Mouse (Mus musculus): ENCODE results near the gene Prkd2. TPM values are rescaled to one million over a fixed set of nuclear protein-coding genes. Genes with fewer than 3 reads are reported as not detected.
A peak's percentile ranks its signal among the peaks of the same experiment; 100 is the strongest.

Prkd2 gene
- polyA plus RNA-seq, 1 experiment from 2014 or later = 12.6 TPM

DNA sequence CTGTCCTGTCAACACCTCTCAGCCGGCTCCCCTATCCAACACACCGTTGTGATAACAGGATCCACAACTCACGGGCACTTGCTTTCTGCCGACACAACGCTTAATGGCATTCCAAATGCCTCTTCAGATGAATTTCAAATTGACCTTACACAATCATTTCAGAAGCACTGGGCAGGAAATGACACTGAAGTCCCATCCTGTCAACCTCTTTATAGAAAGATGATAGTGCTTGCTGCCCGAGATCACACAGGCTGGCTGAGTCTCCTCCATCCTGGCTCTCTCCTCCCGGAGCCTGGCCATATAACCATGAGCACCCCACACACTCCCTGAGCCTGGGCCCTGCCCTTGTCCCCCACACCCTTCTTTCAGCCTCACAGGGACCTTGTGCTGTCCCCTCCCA lies 65.1 kb downstream of the Prkd2 start:
- no peak for DNase-seq (ENCODE audit: low spot score)
- WGBS = 83% methylated on average over 7 of the region's 7 CpGs
- H3K36me3 ChIP-seq = no peaks in the 10 kb centered on the region
- H3K9me3 ChIP-seq = no peaks in the 10 kb centered on the region
- peaks cover 54% of the 10 kb centered on the region for H3K4me1 ChIP-seq (replicated peaks)
- H3K4me3 ChIP-seq = no peak overlapping the region; the same call in 1 of the 2 replicates
- peaks cover 23% of the 10 kb centered on the region for H3K27me3 ChIP-seq (ENCODE audit: insufficient read depth, poor library complexity, severe bottlenecking)
- 0 out of 2 replicates have a peak overlapping the region, but pooled peaks have one; percentile 30 for H3K27ac ChIP-seq

DNA sequence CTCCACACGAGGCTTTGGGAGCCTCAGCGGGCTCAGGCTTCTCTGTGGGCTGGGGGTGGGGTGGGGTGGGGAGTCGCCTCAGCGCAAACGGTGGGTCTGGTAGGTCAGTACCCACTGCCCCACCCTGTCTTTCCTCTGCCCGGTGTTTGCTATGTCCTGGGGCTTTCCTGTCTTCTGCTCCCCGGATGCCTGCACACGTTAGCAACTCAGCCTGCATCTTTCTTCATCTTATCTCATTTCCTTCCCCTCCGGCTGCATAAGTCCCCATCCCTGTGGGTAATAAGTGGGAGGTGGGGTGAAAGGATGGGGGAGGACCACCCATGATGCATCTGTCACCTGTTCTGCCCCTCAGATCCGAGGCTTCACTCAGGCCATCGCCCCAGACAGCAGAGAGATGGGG lies 65.7 kb downstream of the Prkd2 start:
- Histone ChIP-seq H3K27me3 (ENCODE audit: insufficient read depth, poor library complexity, severe bottlenecking) (peaks cover 23% of the 10 kb centered on the region), H3K27ac (peak overlapping the region; percentile 30; the same call in 1 of the 2 replicates), H3K36me3 (no peaks in the 10 kb centered on the region), H3K9me3 (no peaks in the 10 kb centered on the region), H3K4me1 (replicated peaks) (peaks cover 54% of the 10 kb centered on the region), H3K4me3 (no peak overlapping the region; the same call in 1 of the 2 replicates)
- 59% methylated on average over 11 of the region's 11 CpGs for WGBS
- no peak for DNase-seq (ENCODE audit: low spot score)

DNA sequence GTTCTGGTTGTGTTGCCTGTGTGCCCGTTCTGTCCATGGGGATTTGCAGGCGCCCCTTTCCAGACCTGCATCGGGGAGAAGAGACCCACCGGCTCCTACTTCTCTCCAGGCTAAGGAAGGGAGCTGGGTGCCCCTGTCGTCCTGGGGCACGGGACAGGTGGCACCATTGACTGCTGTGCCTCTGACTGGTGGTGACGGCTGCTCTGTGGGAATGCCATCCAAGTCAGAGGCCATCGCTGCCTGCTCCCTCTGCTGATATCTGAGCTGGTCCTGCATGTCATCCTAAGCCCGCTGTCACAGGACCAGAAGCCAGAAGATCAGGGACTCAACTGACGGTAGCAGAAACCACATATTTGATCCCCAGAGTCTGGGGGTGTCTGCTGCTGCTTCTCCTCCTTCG lies 66.2 kb downstream of the Prkd2 start:
- Histone ChIP-seq H3K27ac (peak overlapping the region; percentile 30), H3K4me1 (replicated peaks) (peaks cover 49% of the 10 kb centered on the region), H3K4me3 (no peak overlapping the region), H3K9me3 (no peaks in the 10 kb centered on the region), H3K36me3 (peaks cover 3% of the 10 kb centered on the region; the same call in 1 of the 2 replicates), H3K27me3 (ENCODE audit: insufficient read depth, poor library complexity, severe bottlenecking) (peaks cover 22% of the 10 kb centered on the region)
- no peak for DNase-seq (ENCODE audit: low spot score)
- WGBS = 67% methylated on average over 11 of the region's 11 CpGs

DNA sequence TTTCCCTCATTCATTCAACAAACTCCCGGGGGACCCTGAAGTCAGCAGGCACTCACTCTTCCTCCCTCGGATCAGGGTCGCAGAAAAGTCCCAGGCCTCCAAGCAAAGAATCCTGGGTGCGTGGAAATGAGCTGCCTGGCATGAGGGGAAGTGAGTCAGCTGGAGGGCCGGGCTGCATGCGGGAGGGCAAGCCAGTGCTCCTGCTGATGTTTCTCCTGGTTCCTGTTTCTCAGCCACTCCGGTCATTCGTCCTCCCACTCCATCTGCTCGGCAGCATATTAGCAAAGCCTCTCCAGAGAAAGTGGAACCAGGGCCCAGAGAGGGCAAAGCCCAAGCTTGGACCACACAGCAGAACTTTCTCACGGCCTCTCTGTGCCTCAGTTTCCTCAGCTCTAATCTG lies 67.2 kb downstream of the Prkd2 start:
- Histone ChIP-seq H3K27ac (no peak overlapping the region), H3K4me1 (replicated peaks) (peaks cover 41% of the 10 kb centered on the region), H3K4me3 (no peak overlapping the region), H3K36me3 (peaks cover 13% of the 10 kb centered on the region), H3K27me3 (ENCODE audit: insufficient read depth, poor library complexity, severe bottlenecking) (peaks cover 18% of the 10 kb centered on the region), H3K9me3 (no peaks in the 10 kb centered on the region)
- DNase-seq (ENCODE audit: low spot score) = no peak
- 44% methylated on average over 10 of the region's 10 CpGs for WGBS

DNA sequence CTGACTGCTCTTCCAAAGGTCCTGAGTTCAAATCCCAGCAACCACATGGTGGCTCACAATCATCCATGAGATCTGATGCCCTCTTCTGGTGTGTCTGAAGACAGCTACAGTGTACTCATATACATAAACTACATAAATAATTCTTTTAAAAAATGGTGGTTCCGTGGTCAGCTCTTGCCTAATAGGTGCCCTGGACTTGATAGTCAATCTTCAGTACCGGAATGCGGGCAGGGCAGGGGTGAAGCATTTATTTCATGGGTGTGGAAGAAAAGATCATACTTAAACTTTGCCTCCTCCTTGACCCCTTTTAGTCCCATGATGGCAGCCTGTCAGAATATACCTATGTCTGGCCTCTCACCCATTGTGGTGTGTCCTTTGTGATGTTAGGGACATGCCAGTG lies 69.2 kb downstream of the Prkd2 start:
- Histone ChIP-seq H3K27me3 (ENCODE audit: insufficient read depth, poor library complexity, severe bottlenecking) (peaks cover 18% of the 10 kb centered on the region), H3K36me3 (peaks cover 33% of the 10 kb centered on the region), H3K9me3 (no peaks in the 10 kb centered on the region), H3K27ac (no peak overlapping the region), H3K4me3 (no peak overlapping the region), H3K4me1 (replicated peaks) (peaks cover 22% of the 10 kb centered on the region)
- WGBS = 90% methylated on average over 3 of the region's 3 CpGs
- no peak for DNase-seq (ENCODE audit: low spot score)

DNA sequence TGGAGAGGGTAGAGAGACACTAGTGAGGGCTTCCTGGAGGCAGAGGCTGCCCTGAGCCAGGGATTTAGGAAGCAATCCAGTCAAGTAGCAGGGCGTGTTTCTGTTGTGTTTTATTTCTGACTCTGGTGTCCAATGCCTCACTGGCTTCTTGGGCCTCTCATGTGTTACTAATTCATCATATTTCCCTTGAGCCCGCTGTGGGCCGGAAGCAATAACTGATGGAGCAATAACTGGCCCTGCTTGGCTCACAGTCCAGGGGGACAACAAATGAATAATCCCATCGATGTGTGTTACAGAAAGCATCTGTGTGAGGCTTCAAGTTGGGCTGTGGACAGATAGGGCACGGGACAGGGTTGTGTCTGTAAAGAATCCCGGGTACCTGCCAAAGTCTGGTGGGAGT lies 69.7 kb downstream of the Prkd2 start:
- DNase-seq (ENCODE audit: low spot score) = no peak
- H3K9me3 ChIP-seq = no peaks in the 10 kb centered on the region
- H3K27ac ChIP-seq = no peak overlapping the region
- peaks cover 18% of the 10 kb centered on the region for H3K27me3 ChIP-seq (ENCODE audit: insufficient read depth, poor library complexity, severe bottlenecking)
- H3K36me3 ChIP-seq = peaks cover 37% of the 10 kb centered on the region
- H3K4me1 ChIP-seq (replicated peaks) = peaks cover 23% of the 10 kb centered on the region
- WGBS = 84% methylated on average over 6 of the region's 6 CpGs
- no peak overlapping the region for H3K4me3 ChIP-seq

DNA sequence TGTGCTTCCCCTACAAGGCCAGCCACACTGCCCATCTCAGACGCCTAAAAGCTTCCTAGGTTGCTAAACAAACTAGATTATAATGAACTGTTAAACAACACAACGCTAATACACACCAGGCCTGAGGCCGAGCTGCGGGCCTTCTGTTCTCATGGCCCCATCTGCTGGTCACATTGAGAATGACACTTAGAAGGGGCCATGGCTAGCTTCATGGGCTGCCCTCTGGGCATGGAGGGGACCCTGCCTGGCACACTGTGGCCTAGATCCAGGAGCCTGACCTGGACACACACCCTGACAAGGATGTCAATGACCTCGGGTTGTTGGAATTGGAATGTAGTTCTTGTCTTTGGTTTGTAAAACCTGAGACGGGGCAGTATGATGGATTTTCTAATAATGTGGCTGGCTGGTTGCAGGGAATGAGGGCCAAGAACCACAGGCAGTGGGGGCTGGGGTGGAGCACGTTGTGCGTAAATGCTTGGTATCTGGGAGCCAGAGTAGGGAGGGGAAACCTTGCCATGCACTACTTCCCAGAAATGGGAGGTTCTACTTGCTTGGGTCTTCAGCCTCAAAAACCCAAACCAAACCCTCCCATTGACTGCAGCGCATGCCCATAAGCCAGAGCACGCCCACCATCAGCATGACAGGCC lies 71.2 kb downstream of the Prkd2 start:
- peaks cover 27% of the 10 kb centered on the region for H3K4me1 ChIP-seq (replicated peaks)
- peaks cover 7% of the 10 kb centered on the region; the same call in 1 of the 2 replicates for H3K27me3 ChIP-seq (ENCODE audit: insufficient read depth, poor library complexity, severe bottlenecking)
- H3K27ac ChIP-seq = no peak overlapping the region
- no peaks in the 10 kb centered on the region for H3K9me3 ChIP-seq
- peaks cover 53% of the 10 kb centered on the region for H3K36me3 ChIP-seq
- DNase-seq (ENCODE audit: low spot score) = peak; percentile 77
- WGBS = 39% methylated on average over 10 of the region's 10 CpGs
- no peak overlapping the region for H3K4me3 ChIP-seq

DNA sequence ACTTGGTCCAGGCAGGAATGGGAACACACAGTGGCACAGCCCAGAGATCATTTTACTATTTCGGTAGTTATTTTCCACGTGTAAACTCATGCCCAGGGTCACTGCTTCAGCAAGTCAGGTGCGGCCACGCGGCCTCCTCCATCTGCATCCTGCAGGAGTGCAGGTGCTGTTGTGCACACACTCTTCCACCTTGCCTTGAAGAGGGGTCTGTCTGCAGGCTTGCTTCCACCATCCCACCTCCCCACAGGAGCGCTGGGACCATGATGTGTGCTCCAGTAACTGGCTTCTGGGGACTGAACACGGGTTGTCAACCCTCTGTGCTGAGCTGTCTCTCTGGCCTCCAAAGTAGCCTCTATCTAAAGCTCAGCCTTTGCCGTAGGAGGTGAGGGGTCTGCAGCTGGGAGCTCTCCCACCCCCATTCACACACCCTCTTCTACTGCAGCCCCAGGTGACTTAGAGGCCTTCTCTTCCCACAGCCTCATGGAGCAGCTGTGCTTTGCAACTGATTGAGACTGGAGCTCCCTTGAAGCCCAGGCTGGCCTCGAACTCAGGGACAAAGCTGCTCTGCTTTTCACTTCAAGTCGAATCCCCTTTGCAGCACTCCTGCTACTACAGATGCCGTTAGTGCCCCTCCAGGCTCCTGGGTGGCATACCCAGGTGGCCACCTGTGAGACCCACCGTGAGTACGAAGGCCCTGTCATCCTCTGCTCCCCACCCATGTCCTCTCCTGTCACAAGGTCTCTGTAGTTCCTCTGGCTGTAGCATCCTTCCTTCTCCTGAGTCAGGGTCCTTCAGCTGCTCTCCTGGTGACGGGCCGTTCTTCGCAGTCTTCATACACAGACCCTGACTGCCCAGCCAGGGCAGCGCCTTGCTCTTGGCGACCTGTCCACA lies 72.0 kb downstream of the Prkd2 start:
- H3K27ac ChIP-seq = no peak overlapping the region
- peaks cover under 1% of the 10 kb centered on the region; the same call in 1 of the 2 replicates for H3K27me3 ChIP-seq (ENCODE audit: insufficient read depth, poor library complexity, severe bottlenecking)
- DNase-seq (ENCODE audit: low spot score) = no peak
- peaks cover 27% of the 10 kb centered on the region for H3K4me1 ChIP-seq (replicated peaks)
- H3K4me3 ChIP-seq = no peak overlapping the region
- no peaks in the 10 kb centered on the region for H3K9me3 ChIP-seq
- H3K36me3 ChIP-seq = peaks cover 61% of the 10 kb centered on the region
- WGBS = 83% methylated on average over 18 of the region's 18 CpGs

DNA sequence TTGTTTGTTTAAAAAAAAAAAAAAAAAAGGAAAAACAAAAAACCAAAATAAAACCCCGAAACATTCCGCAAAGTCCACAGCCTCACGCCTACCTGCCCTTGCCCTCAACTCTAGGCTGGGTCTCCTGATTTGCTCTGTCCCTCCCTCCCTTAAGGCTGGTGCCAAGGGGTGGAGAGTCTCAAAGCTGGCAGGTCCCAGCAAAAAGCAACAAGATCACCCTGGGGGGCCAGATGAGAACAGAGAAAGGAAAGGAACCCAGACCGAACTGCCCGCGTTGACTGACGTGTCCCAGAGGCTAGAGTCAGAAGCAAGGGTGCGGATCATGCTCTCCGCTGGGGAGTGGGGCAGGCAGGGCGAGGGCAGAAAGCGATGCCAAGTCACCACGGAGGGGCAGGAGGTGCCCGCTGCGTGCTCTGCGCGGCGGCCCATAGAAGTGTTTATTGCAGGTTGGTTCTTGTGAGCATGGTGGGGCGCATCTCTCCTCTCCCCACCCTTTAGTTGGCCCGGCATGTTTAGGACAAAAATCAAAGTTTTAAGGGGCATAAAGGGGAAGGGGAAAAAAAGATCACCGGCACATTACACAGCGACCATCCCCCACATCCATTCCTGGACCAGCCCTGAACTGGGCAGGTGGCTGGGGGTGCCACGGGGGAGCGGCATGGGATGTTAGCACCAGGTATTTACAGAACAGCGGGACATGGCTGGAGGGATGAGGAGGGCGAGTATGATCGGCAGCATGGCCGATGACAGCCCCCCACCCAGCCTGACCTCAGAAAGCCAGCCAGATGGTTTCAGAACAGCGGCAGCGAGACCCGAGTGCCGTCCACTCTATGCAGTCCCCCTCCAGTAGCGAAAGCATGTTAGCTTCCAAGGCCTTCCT lies 73.0 kb downstream of the Prkd2 start:
- DNase-seq (ENCODE audit: low spot score) = no peak
- H3K27ac ChIP-seq = no peak overlapping the region
- WGBS = 88% methylated on average over 32 of the region's 32 CpGs
- H3K9me3 ChIP-seq = no peaks in the 10 kb centered on the region
- H3K27me3 ChIP-seq (ENCODE audit: insufficient read depth, poor library complexity, severe bottlenecking) = no peaks in the 10 kb centered on the region
- peaks cover 67% of the 10 kb centered on the region for H3K36me3 ChIP-seq
- H3K4me1 ChIP-seq (replicated peaks) = peaks cover 35% of the 10 kb centered on the region
- no peak overlapping the region for H3K4me3 ChIP-seq

DNA sequence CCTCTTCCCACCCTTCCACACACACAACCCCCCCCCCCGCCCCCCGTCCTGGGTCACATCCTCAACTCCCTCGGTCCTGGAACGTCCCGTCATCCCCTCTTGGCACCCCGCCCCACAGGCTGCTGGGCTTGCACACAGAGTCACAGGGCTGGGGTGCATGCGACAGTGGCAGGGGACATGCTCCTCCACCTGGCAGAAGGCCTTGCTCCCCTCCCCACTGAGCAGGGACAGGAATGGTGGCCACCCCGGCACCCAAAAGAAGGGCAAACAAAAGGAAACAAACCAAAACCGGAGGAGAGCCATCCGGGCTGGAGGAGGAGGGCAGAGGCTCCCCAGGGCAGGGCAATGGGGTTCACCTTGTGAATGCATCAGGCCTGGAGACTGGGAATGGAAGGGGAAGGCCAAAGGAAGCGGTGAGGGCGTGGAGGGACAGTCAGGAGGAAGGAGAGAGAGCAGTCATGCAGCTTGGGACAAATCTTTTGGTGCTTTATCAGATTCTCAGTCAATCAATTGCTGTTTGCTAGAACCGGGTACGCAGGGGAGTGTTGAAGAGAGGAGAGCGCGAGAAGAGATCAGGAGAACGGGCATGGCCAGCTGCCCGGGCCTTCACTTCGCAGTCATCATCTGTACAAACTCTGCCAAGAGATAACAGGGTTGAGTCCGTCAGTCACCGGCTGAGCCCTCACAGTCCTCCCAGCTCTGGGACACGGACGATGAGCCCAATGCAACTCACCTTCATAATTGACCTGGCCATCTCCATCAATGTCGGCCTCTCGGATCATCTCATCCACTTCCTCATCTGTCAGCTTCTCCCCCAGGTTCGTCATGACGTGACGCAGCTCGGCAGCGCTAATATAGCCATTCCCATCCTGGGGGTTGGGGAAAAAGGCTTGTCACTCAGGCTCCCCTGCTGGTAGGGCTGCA lies 73.9 kb downstream of the Prkd2 start:
- 86% methylated on average over 30 of the region's 30 CpGs for WGBS
- Histone ChIP-seq H3K4me1 (replicated peaks) (peaks cover 44% of the 10 kb centered on the region), H3K4me3 (no peak overlapping the region), H3K27me3 (ENCODE audit: insufficient read depth, poor library complexity, severe bottlenecking) (no peaks in the 10 kb centered on the region), H3K9me3 (no peaks in the 10 kb centered on the region), H3K27ac (no peak overlapping the region), H3K36me3 (peaks cover 76% of the 10 kb centered on the region)
- no peak for DNase-seq (ENCODE audit: low spot score)

DNA sequence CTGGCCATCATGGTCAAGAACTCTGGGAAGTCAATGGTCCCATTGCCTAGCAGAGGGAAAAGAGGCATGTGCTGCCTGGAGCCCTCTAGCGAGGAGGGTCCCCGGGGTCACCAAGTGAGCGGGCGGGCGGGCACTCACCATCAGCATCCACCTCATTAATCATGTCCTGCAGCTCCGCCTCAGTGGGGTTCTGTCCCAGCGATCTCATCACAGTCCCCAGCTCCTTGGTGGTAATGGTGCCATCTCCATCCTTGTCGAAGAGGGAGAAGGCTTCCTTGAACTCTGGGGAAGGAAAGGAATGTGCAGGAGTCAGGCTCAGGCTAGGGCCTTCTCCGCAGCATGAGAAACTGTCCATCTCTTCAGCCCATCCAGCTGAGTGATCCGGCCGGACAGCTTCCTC lies 74.7 kb downstream of the Prkd2 start:
- no peak overlapping the region for H3K27ac ChIP-seq
- WGBS = 89% methylated on average over 11 of the region's 11 CpGs
- peaks cover 78% of the 10 kb centered on the region for H3K36me3 ChIP-seq

DNA sequence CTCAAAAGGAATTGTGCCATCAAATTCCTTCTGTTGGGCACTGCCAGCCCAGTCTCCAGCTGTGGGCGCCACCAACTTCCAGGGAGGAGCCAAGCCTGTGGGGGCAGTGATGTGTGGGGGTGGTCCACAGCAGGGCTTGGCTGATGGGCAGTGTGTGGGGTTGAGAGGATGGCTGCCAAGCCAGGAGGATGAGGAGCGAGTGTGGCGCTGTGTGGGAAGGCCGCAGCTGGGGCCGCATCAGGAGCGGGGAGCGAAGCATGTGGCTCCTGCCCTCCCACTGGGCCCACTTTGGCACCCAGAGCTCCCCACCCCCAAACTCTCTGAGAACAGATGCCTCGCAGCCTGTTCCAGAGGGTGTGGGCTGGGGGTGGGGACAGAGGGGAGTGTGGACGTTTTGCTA lies 75.3 kb downstream of the Prkd2 start:
- WGBS = 84% methylated on average over 9 of the region's 9 CpGs
- H3K36me3 ChIP-seq = peaks cover 78% of the 10 kb centered on the region
- H3K27ac ChIP-seq = no peak overlapping the region
- peaks cover 59% of the 10 kb centered on the region for H3K4me1 ChIP-seq (replicated peaks)
- no peaks in the 10 kb centered on the region for H3K27me3 ChIP-seq (ENCODE audit: insufficient read depth, poor library complexity, severe bottlenecking)
- H3K9me3 ChIP-seq = no peaks in the 10 kb centered on the region
- H3K4me3 ChIP-seq = no peak overlapping the region
- no peak for DNase-seq (ENCODE audit: low spot score)

More for the DNA sequence above, 74.7 kb downstream of the Prkd2 start:
- no peak for DNase-seq (ENCODE audit: low spot score)
- Histone ChIP-seq H3K27me3 (ENCODE audit: insufficient read depth, poor library complexity, severe bottlenecking) (no peaks in the 10 kb centered on the region), H3K4me1 (replicated peaks) (peaks cover 53% of the 10 kb centered on the region), H3K4me3 (no peak overlapping the region), H3K9me3 (no peaks in the 10 kb centered on the region)

Data from hindbrain, embryonic 10.5 days (tissue).